Mouse (Mus musculus): Measurements from ENCODE around the gene Zim1. TPM values are rescaled to one million over a fixed set of nuclear protein-coding genes. Genes with fewer than 3 reads are reported as not detected.

The Zim1 gene
- polyA plus RNA-seq, 1 experiment from 2014 or later, result 6.9 TPM

GRCm38 (mm10) chr7:6728263-6728931, 32.1 kb upstream of the Zim1 start:
- ATAC-seq, result peak; percentile 88
- Histone ChIP-seq H3K27me3 (replicated peaks; ENCODE audit: control insufficient read depth, insufficient read depth, low read length) (no peaks in the 10 kb centered on the region), H3K9ac (ENCODE audit: low read depth, low read length) (peak overlapping the region; percentile 68; the same call in 1 of the 2 replicates)

GRCm38 (mm10) chr7:6727351-6728121, 31.3 kb upstream of the Zim1 start:
- H3K27ac ChIP-seq (ENCODE audit: low read depth, low read length), result peak overlapping the region; percentile 91
- peaks cover 27% of the 10 kb centered on the region for H3K9me3 ChIP-seq (ENCODE audit: control insufficient read depth, low read length)
- no peaks in the 10 kb centered on the region; the same call in 1 of the 2 replicates for H3K36me3 ChIP-seq (ENCODE audit: control insufficient read depth, insufficient read depth, low read length)
- peak overlapping the region; percentile 45 for H3K4me2 ChIP-seq (ENCODE audit: low read length)
- H3K4me3 ChIP-seq (ENCODE audit: low read length), result peak overlapping the region; percentile 64
- H3K9ac ChIP-seq (ENCODE audit: low read depth, low read length), result peak overlapping the region; percentile 49; the same call in 1 of the 2 replicates
- no peaks in the 10 kb centered on the region for H3K4me1 ChIP-seq (ENCODE audit: control insufficient read depth, insufficient read depth, low read depth, low read length)
- peak; percentile 72 for ATAC-seq
- no peaks in the 10 kb centered on the region for H3K27me3 ChIP-seq (replicated peaks; ENCODE audit: control insufficient read depth, insufficient read depth, low read length)
- 48% methylated on average over 19 of the region's 19 CpGs for WGBS

More at GRCm38 (mm10) chr7:6728263-6728931, 32.1 kb upstream of the Zim1 start:
- no peaks in the 10 kb centered on the region; the same call in 1 of the 2 replicates for H3K36me3 ChIP-seq (ENCODE audit: control insufficient read depth, insufficient read depth, low read length)
- WGBS, result 54% methylated on average over 19 of the region's 19 CpGs
- peak overlapping the region; percentile 64 for H3K4me3 ChIP-seq (ENCODE audit: low read length)
- H3K4me2 ChIP-seq (ENCODE audit: low read length), result peak overlapping the region; percentile 47
- H3K9me3 ChIP-seq (ENCODE audit: control insufficient read depth, low read length), result peaks cover 27% of the 10 kb centered on the region
- H3K4me1 ChIP-seq (ENCODE audit: control insufficient read depth, insufficient read depth, low read depth, low read length), result no peaks in the 10 kb centered on the region
- H3K27ac ChIP-seq (ENCODE audit: low read depth, low read length), result peak overlapping the region; percentile 92

- no peaks in the 10 kb centered on the region for H3K9me3 ChIP-seq (ENCODE audit: control insufficient read depth, low read length)
- no peak overlapping the region for H3K4me2 ChIP-seq (ENCODE audit: low read length)
- peaks cover 31% of the 10 kb centered on the region for H3K36me3 ChIP-seq (ENCODE audit: control insufficient read depth, insufficient read depth, low read length)
- H3K4me1 ChIP-seq (ENCODE audit: control insufficient read depth, insufficient read depth, low read depth, low read length), result no peaks in the 10 kb centered on the region
- no peak overlapping the region for H3K4me3 ChIP-seq (ENCODE audit: low read length)
- ATAC-seq, result no peak
- no peak overlapping the region for H3K27ac ChIP-seq (ENCODE audit: low read depth, low read length)
- 96% methylated on average over 15 of the region's 15 CpGs for WGBS
- no peaks in the 10 kb centered on the region for H3K27me3 ChIP-seq (replicated peaks; ENCODE audit: control insufficient read depth, insufficient read depth, low read length)
- no peak overlapping the region for H3K9ac ChIP-seq (ENCODE audit: low read depth, low read length)
Observed at GRCm38 (mm10) chr7:6709396-6709795, 13.1 kb upstream of the Zim1 start.

- H3K27ac ChIP-seq (ENCODE audit: low read depth, low read length), result no peak overlapping the region
- no peaks in the 10 kb centered on the region for H3K27me3 ChIP-seq (replicated peaks; ENCODE audit: control insufficient read depth, insufficient read depth, low read length)
- peaks cover 31% of the 10 kb centered on the region for H3K36me3 ChIP-seq (ENCODE audit: control insufficient read depth, insufficient read depth, low read length)
- H3K4me2 ChIP-seq (ENCODE audit: low read length), result no peak overlapping the region
- no peaks in the 10 kb centered on the region for H3K4me1 ChIP-seq (ENCODE audit: control insufficient read depth, insufficient read depth, low read depth, low read length)
- no peak overlapping the region for H3K9ac ChIP-seq (ENCODE audit: low read depth, low read length)
- 85% methylated on average over 17 of the region's 17 CpGs for WGBS
- H3K9me3 ChIP-seq (ENCODE audit: control insufficient read depth, low read length), result no peaks in the 10 kb centered on the region
- no peak overlapping the region for H3K4me3 ChIP-seq (ENCODE audit: low read length)
- no peak for ATAC-seq
Observed at GRCm38 (mm10) chr7:6708451-6709180, 12.4 kb upstream of the Zim1 start.

- no peak overlapping the region for H3K4me3 ChIP-seq (ENCODE audit: low read length)
- WGBS, result 96% methylated on average over 23 of the region's 23 CpGs
- no peaks in the 10 kb centered on the region for H3K4me1 ChIP-seq (ENCODE audit: control insufficient read depth, insufficient read depth, low read depth, low read length)
- peaks cover 31% of the 10 kb centered on the region for H3K36me3 ChIP-seq (ENCODE audit: control insufficient read depth, insufficient read depth, low read length)
- H3K27ac ChIP-seq (ENCODE audit: low read depth, low read length), result no peak overlapping the region
- ATAC-seq, result no peak
- no peaks in the 10 kb centered on the region for H3K27me3 ChIP-seq (replicated peaks; ENCODE audit: control insufficient read depth, insufficient read depth, low read length)
- no peaks in the 10 kb centered on the region for H3K9me3 ChIP-seq (ENCODE audit: control insufficient read depth, low read length)
- H3K9ac ChIP-seq (ENCODE audit: low read depth, low read length), result no peak overlapping the region
- no peak overlapping the region for H3K4me2 ChIP-seq (ENCODE audit: low read length)
Observed at GRCm38 (mm10) chr7:6707416-6708015, 11.3 kb upstream of the Zim1 start.

- no peaks in the 10 kb centered on the region for H3K9me3 ChIP-seq (ENCODE audit: control insufficient read depth, low read length)
- H3K27me3 ChIP-seq (replicated peaks; ENCODE audit: control insufficient read depth, insufficient read depth, low read length), result no peaks in the 10 kb centered on the region
- no peak overlapping the region for H3K9ac ChIP-seq (ENCODE audit: low read depth, low read length)
- 80% methylated on average over 3 of the region's 3 CpGs for WGBS
- no peaks in the 10 kb centered on the region; the same call in 1 of the 2 replicates for H3K36me3 ChIP-seq (ENCODE audit: control insufficient read depth, insufficient read depth, low read length)
- ATAC-seq, result no peak
- no peak overlapping the region for H3K4me2 ChIP-seq (ENCODE audit: low read length)
- no peak overlapping the region for H3K4me3 ChIP-seq (ENCODE audit: low read length)
- H3K4me1 ChIP-seq (ENCODE audit: control insufficient read depth, insufficient read depth, low read depth, low read length), result no peaks in the 10 kb centered on the region
- H3K27ac ChIP-seq (ENCODE audit: low read depth, low read length), result no peak overlapping the region
Observed at GRCm38 (mm10) chr7:6699230-6699629, 3.0 kb upstream of the Zim1 start.

GRCm38 (mm10) chr7:6685511-6685910, 10.7 kb downstream of the Zim1 start:
- H3K4me1 ChIP-seq (ENCODE audit: control insufficient read depth, insufficient read depth, low read depth, low read length), result no peaks in the 10 kb centered on the region
- no peak overlapping the region for H3K4me2 ChIP-seq (ENCODE audit: low read length)
- H3K27me3 ChIP-seq (replicated peaks; ENCODE audit: control insufficient read depth, insufficient read depth, low read length), result no peaks in the 10 kb centered on the region
- H3K9ac ChIP-seq (ENCODE audit: low read depth, low read length), result no peak overlapping the region
- no peaks in the 10 kb centered on the region for H3K9me3 ChIP-seq (ENCODE audit: control insufficient read depth, low read length)
- no peaks in the 10 kb centered on the region for H3K36me3 ChIP-seq (ENCODE audit: control insufficient read depth, insufficient read depth, low read length)
- WGBS, result 93% methylated on average over 6 of the region's 6 CpGs
- no peak overlapping the region for H3K4me3 ChIP-seq (ENCODE audit: low read length)
- ATAC-seq, result no peak
- H3K27ac ChIP-seq (ENCODE audit: low read depth, low read length), result no peak overlapping the region

GRCm38 (mm10) chr7:6666726-6667125, 29.5 kb downstream of the Zim1 start:
- H3K27ac ChIP-seq (ENCODE audit: low read depth, low read length), result no peak overlapping the region
- no peaks in the 10 kb centered on the region for H3K9me3 ChIP-seq (ENCODE audit: control insufficient read depth, low read length)
- H3K36me3 ChIP-seq (ENCODE audit: control insufficient read depth, insufficient read depth, low read length), result no peaks in the 10 kb centered on the region
- no peaks in the 10 kb centered on the region for H3K4me1 ChIP-seq (ENCODE audit: control insufficient read depth, insufficient read depth, low read depth, low read length)
- no peak overlapping the region for H3K4me3 ChIP-seq (ENCODE audit: low read length)
- 78% methylated on average over 3 of the region's 3 CpGs for WGBS
- H3K4me2 ChIP-seq (ENCODE audit: low read length), result no peak overlapping the region
- ATAC-seq, result no peak
- H3K9ac ChIP-seq (ENCODE audit: low read depth, low read length), result no peak overlapping the region
- no peaks in the 10 kb centered on the region for H3K27me3 ChIP-seq (replicated peaks; ENCODE audit: control insufficient read depth, insufficient read depth, low read length)
